Mouse (Mus musculus): ENCODE measurements around the gene Apoa4. TPM values are rescaled to one million over a fixed set of nuclear protein-coding genes. Genes with fewer than 3 reads are reported as not detected.

Apoa4 gene
- polyA plus RNA-seq, 1 experiment = 5,196 TPM

DNA sequence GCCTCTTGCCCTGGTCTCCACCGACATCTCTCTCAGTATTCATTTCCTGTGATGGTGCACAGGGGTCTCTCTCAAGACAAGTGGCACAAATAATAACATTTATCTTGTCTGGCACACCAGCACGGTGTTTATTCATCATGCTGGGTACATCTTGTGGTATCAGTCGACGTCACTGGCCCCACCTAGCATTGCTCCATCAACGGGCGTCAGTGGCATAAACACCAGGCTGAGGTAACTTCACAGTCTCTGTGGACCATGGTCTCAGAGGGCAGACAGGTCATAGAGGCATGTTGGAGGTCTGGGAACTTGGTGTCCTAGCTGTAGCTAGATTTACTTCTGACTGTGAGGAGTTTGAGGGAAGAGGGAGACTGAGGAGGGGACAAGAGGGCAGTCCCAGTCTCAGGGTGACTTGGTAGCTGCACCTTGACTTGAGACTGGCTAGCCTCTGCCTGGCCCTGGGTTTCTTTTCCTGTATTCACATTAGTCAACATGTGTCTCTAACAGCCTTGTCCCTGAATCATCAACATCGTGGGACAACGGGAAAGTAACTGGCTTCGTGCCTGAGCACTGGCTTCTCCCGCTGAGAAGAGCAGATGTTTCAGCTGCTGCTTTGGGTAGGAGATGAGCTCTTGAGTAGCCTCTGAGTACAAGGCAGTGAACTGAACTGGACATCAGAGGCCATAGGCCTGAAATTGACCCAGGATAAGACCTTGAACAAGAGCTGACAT lies 16.3 kb downstream of the Apoa4 start:
- Histone ChIP-seq H3K4me3 (ENCODE audit: low read depth, low read length) (no peak overlapping the region), H3K36me3 (ENCODE audit: control insufficient read depth, insufficient read depth, low read length) (no peaks in the 10 kb centered on the region), H3K27ac (ENCODE audit: insufficient read depth, low read depth, low read length) (no peak overlapping the region), H3K27me3 (ENCODE audit: control insufficient read depth, insufficient read depth, low read length) (no peaks in the 10 kb centered on the region), H3K4me1 (ENCODE audit: control insufficient read depth, insufficient read depth, insufficient read length, low read length) (no peaks in the 10 kb centered on the region)
- TF ChIP-seq POLR2A (IDR thresholded peaks at IDR 0.05; ENCODE audit: low read depth, low read length) (no peak), CTCF (IDR thresholded peaks at IDR 0.05; ENCODE audit: extremely low read depth, insufficient read length, insufficient replicate concordance, low read depth, low read length) (no peak)
- WGBS = 64% methylated on average over 10 of the region's 10 CpGs

DNA sequence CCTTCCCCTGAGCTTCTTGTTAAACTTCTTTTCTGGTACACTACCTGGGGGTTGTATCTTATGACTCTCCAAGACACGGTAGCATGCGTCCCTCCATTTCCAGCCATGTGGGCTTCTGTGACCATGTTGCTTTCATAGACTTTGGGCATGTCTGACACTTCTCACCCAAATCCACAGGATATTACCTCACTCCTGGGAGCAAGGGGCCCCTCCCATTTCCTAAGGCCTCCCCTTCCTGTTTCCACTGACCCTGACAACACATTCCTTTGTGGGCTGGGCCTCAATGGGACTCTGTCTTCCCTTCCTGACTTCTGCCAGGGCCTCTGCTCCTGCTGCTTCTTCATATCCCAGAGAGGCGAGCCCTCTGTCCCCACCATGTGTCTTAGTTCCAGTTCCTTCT lies 17.1 kb downstream of the Apoa4 start:
- 90% methylated on average over 3 of the region's 3 CpGs for WGBS
- Histone ChIP-seq H3K36me3 (ENCODE audit: control insufficient read depth, insufficient read depth, low read length) (no peaks in the 10 kb centered on the region), H3K4me3 (ENCODE audit: low read depth, low read length) (no peak overlapping the region), H3K27me3 (ENCODE audit: control insufficient read depth, insufficient read depth, low read length) (no peaks in the 10 kb centered on the region), H3K27ac (ENCODE audit: insufficient read depth, low read depth, low read length) (no peak overlapping the region), H3K4me1 (ENCODE audit: control insufficient read depth, insufficient read depth, insufficient read length, low read length) (no peaks in the 10 kb centered on the region)
- TF ChIP-seq CTCF (IDR thresholded peaks at IDR 0.05; ENCODE audit: extremely low read depth, insufficient read length, insufficient replicate concordance, low read depth, low read length) (no peak), POLR2A (IDR thresholded peaks at IDR 0.05; ENCODE audit: low read depth, low read length) (no peak)

DNA sequence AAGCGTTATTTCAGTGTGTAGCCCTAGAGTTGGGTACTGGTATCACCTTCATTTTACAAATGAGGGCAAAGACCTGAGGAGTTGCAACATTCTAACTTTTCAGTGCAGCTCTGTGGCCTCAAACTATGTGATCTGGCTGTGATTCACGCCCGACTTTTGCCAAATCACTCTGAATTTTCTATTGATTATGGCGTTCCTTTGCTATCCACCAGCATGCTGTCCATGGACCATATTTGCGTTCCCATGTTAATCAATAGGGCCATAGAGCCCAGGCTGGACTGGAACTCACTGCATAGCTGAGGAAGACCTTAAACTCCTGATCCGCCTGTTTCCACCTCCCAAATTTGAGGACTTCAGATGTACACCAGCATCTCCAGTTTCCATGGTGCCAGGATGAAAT lies 18.6 kb downstream of the Apoa4 start:
- 86% methylated on average over 6 of the region's 6 CpGs for WGBS
- no peak overlapping the region for H3K4me3 ChIP-seq (ENCODE audit: low read depth, low read length)
- H3K36me3 ChIP-seq (ENCODE audit: control insufficient read depth, insufficient read depth, low read length) = no peaks in the 10 kb centered on the region
- no peaks in the 10 kb centered on the region for H3K4me1 ChIP-seq (ENCODE audit: control insufficient read depth, insufficient read depth, insufficient read length, low read length)
- TF ChIP-seq CTCF (IDR thresholded peaks at IDR 0.05; ENCODE audit: extremely low read depth, insufficient read length, insufficient replicate concordance, low read depth, low read length) = no peak
- no peak for TF ChIP-seq POLR2A (IDR thresholded peaks at IDR 0.05; ENCODE audit: low read depth, low read length)
- no peak overlapping the region for H3K27ac ChIP-seq (ENCODE audit: insufficient read depth, low read depth, low read length)
- H3K27me3 ChIP-seq (ENCODE audit: control insufficient read depth, insufficient read depth, low read length) = no peaks in the 10 kb centered on the region

DNA sequence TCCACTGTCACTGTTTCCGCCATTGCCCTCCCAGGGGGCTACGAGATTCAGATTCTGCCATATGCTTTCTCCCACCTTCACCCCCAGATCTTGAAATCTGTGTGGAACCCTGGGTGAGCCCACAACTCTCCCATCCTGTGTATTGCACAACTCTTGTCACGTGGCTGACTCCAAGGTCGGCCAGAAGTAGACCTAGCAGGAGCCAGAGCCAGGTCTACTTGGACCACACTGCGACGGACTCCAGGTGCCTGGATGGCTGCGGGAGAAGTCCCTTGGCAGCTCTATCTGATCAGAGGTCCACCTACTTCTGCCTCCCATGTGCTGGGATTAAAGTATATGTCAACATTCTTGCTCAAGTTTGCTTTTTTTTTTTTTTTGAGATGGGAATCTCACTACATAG lies 20.6 kb downstream of the Apoa4 start:
- Histone ChIP-seq H3K27ac (ENCODE audit: insufficient read depth, low read depth, low read length) (no peak overlapping the region), H3K36me3 (ENCODE audit: control insufficient read depth, insufficient read depth, low read length) (no peaks in the 10 kb centered on the region), H3K4me1 (ENCODE audit: control insufficient read depth, insufficient read depth, insufficient read length, low read length) (peaks cover 2% of the 10 kb centered on the region), H3K27me3 (ENCODE audit: control insufficient read depth, insufficient read depth, low read length) (no peaks in the 10 kb centered on the region), H3K4me3 (ENCODE audit: low read depth, low read length) (no peak overlapping the region)
- no peak for TF ChIP-seq POLR2A (IDR thresholded peaks at IDR 0.05; ENCODE audit: low read depth, low read length)
- TF ChIP-seq CTCF (IDR thresholded peaks at IDR 0.05; ENCODE audit: extremely low read depth, insufficient read length, insufficient replicate concordance, low read depth, low read length) = no peak
- 73% methylated on average over 7 of the region's 7 CpGs for WGBS

DNA sequence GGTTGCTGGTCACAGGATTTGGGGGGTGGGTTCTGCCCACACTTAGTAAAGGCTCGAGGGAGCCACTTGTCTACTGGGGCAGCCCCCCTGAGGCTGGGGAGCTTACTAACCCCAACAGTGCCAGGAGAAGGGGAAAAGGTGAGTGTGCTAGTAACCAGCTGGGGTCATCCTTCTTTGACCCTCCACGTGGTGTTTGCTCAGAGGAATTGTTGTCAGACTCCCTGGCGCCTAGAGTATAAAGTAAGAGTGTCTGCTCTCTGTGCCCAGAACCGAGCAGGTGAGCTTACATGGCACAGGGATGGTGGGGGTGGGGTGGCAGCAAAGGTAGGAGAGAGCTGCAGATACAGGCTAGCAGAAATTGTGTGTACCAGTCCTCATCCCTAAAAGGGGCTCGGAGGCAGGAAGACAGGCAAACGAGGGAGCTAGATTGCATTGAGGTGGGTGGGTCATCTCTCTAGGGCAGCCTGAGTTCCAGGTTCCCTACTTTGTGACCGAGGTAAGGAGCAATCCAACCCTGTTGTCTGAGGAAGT lies 27.9 kb downstream of the Apoa4 start, which contains the start of gene Apoa5:
TSS of gene Apoa5 (plus strand) at position 291 of the 531 bp plus-strand sequence.
- no peaks in the 10 kb centered on the region for H3K36me3 ChIP-seq (ENCODE audit: control insufficient read depth, insufficient read depth, low read length)
- 25% methylated on average over 7 of the region's 7 CpGs for WGBS
- no peak for TF ChIP-seq POLR2A (IDR thresholded peaks at IDR 0.05; ENCODE audit: low read depth, low read length)
- TF ChIP-seq CTCF (IDR thresholded peaks at IDR 0.05; ENCODE audit: extremely low read depth, insufficient read length, insufficient replicate concordance, low read depth, low read length) = no peak
- H3K27ac ChIP-seq (ENCODE audit: insufficient read depth, low read depth, low read length) = no peak within 1 kb of the TSS
- H3K27me3 ChIP-seq (ENCODE audit: control insufficient read depth, insufficient read depth, low read length) = no peaks in the 10 kb centered on the region
- no peak within 1 kb of the TSS for H3K4me3 ChIP-seq (ENCODE audit: low read depth, low read length)
- H3K4me1 ChIP-seq (ENCODE audit: control insufficient read depth, insufficient read depth, insufficient read length, low read length) = peaks cover 6% of the 10 kb centered on the region

DNA sequence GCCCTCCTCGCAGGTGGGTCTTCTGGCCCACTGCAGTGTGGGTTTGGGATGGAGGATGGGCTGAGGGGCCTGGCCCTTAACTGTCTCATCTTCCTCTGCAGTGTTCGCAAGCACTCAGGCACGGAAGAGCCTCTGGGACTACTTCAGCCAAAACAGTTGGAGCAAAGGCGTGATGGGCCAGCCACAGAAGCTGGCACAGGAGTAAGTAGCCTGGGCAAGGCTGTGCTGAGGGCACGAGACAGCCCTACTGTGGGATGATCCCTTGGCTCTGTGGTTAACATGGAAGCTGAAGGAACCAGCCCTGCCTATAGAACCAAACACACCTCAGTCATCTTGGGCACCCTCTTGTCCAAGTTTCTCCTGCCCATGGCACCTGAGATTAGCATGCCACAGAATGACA lies 28.6 kb downstream of the Apoa4 start:
- Histone ChIP-seq H3K36me3 (ENCODE audit: control insufficient read depth, insufficient read depth, low read length) (no peaks in the 10 kb centered on the region), H3K27ac (ENCODE audit: insufficient read depth, low read depth, low read length) (no peak overlapping the region), H3K4me3 (ENCODE audit: low read depth, low read length) (no peak overlapping the region), H3K4me1 (ENCODE audit: control insufficient read depth, insufficient read depth, insufficient read length, low read length) (peaks cover 10% of the 10 kb centered on the region), H3K27me3 (ENCODE audit: control insufficient read depth, insufficient read depth, low read length) (no peaks in the 10 kb centered on the region)
- WGBS = 94% methylated on average over 5 of the region's 5 CpGs
- TF ChIP-seq POLR2A (IDR thresholded peaks at IDR 0.05; ENCODE audit: low read depth, low read length) = no peak
- TF ChIP-seq CTCF (IDR thresholded peaks at IDR 0.05; ENCODE audit: extremely low read depth, insufficient read length, insufficient replicate concordance, low read depth, low read length) = no peak

DNA sequence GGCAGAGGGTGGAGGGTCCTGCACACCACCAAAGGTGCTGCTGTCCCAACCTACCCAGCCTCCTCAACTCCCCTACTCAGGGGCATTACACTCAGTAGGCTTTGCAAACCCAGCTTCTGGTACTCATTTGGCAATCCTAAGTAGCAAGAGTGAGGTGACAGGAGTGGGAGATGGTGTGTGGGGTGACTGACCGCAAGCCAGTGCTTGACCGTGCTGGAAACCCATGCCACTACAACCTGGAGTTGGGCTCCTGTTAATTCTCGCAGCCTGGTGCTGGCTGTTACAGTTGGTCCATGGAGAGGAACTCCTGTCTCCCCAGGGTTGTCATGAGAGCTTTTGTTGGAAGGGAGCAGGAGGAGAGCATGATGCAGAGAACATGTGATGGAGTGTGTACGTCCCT lies 30.3 kb downstream of the Apoa4 start:
- H3K36me3 ChIP-seq (ENCODE audit: control insufficient read depth, insufficient read depth, low read length) = peaks cover 6% of the 10 kb centered on the region
- 95% methylated on average over 4 of the region's 4 CpGs for WGBS
- no peak overlapping the region for H3K4me3 ChIP-seq (ENCODE audit: low read depth, low read length)
- TF ChIP-seq POLR2A (IDR thresholded peaks at IDR 0.05; ENCODE audit: low read depth, low read length) = no peak
- TF ChIP-seq CTCF (IDR thresholded peaks at IDR 0.05; ENCODE audit: extremely low read depth, insufficient read length, insufficient replicate concordance, low read depth, low read length) = no peak
- H3K4me1 ChIP-seq (ENCODE audit: control insufficient read depth, insufficient read depth, insufficient read length, low read length) = peaks cover 10% of the 10 kb centered on the region
- H3K27me3 ChIP-seq (ENCODE audit: control insufficient read depth, insufficient read depth, low read length) = no peaks in the 10 kb centered on the region
- no peak overlapping the region for H3K27ac ChIP-seq (ENCODE audit: insufficient read depth, low read depth, low read length)
